Mouse (Mus musculus) forebrain, embryonic 11.5 days (tissue): ENCODE measurements around the gene Gsta4. TPM values are rescaled to one million over a fixed set of nuclear protein-coding genes. Genes with fewer than 3 reads are reported as not detected.
"Not testable (repeated sequence)": the region's sequence is repeated elsewhere in the genome, so short reads cannot be mapped to it uniquely, and the experiment has no call there.

Source experiments
- ATAC-seq: fragments of 200-750 bp; cut with Nextera tagmentation; replicated peaks from 2 replicates; pipeline ENCODE4 v1.8.0; 2017; ENCODE audit warnings: moderate TSS enrichment; ENCODE audit not compliant: low FRiP score
- DNase-seq: peaks from one replicate; pipeline ENCODE4 v3.0.0-alpha.2; 2017; ENCODE audit warnings: low spot score
- H3K27ac ChIP-seq: fragments of 300-500 bp; sonication (generic); 2 replicates; pipeline ENCODE4 v1.5.1; 2014; ENCODE audit warnings: low read depth, low read length
- H3K27me3 ChIP-seq: fragments of 300-500 bp; sonication (generic); 2 replicates; pipeline ENCODE4 v1.6.1; 2014; ENCODE audit warnings: mild to moderate bottlenecking, low read length, mixed read lengths; ENCODE audit not compliant: control insufficient read depth, insufficient read depth
- H3K36me3 ChIP-seq: fragments of 300-500 bp; sonication (generic); 2 replicates; pipeline ENCODE4 v1.6.1; 2014; ENCODE audit warnings: mild to moderate bottlenecking, low read length, moderate library complexity, mixed read lengths; ENCODE audit not compliant: control insufficient read depth, insufficient read depth
- H3K4me1 ChIP-seq: fragments of 300-500 bp; sonication (generic); replicated peaks from 2 replicates; pipeline ENCODE4 v1.6.1; 2014; ENCODE audit warnings: low read length, mixed read lengths; ENCODE audit not compliant: control insufficient read depth, insufficient read depth
- H3K4me2 ChIP-seq: fragments of 300-500 bp; sonication (generic); 2 replicates; pipeline ENCODE4 v1.6.1; 2014; ENCODE audit warnings: low read depth, mild to moderate bottlenecking, low read length, moderate library complexity, mixed read lengths; ENCODE audit not compliant: severe bottlenecking
- H3K4me3 ChIP-seq: fragments of 300-500 bp; sonication (generic); 2 replicates; pipeline ENCODE4 v1.5.1; 2014; ENCODE audit warnings: low read depth, low read length
- H3K9ac ChIP-seq: fragments of 300-500 bp; sonication (generic); 2 replicates; pipeline ENCODE4 v1.6.1; 2014; ENCODE audit warnings: low read length
- H3K9me3 ChIP-seq: fragments of 300-500 bp; sonication (generic); 2 replicates; pipeline ENCODE4 v1.6.1; 2016; ENCODE audit warnings: low read length, mixed read lengths; ENCODE audit not compliant: control insufficient read depth
- WGBS: fragments of 180-500 bp; shearing (Covaris S2); extraction: QIAGEN DNeasy Blood & Tissue Kit; methylation state at CpG from one replicate; pipeline ENCODE4 v1.1.7; 2014; 5-methylcytosine and 5-hydroxymethylcytosine counted together
- polyA plus RNA-seq: library from polyadenylated mRNA; unstranded; fragments of >200 nt; fragmentation: Nextera tagmentation; extraction: Ambion mirVana; gene quantifications from 2 replicates; pipeline ENCODE4 v1.2.1, GENCODE M21; 2014

Gsta4 gene
- polyA plus RNA-seq = 55.0 and 58.5 TPM in 2 replicates

- WGBS = 86% methylated on average over 4 of the region's 7 CpGs
- not testable (repeated sequence) for H3K4me1 ChIP-seq, H3K27ac ChIP-seq, H3K9me3 ChIP-seq, DNase-seq, H3K4me2 ChIP-seq, H3K36me3 ChIP-seq, H3K9ac ChIP-seq, ATAC-seq, H3K4me3 ChIP-seq, H3K27me3 ChIP-seq
Observed at GRCm38 (mm10) chr9:78182474-78182873, at the start of gene Gsta4. TSS of gene Gsta4 (plus strand) at chr9:78182774.

- Histone ChIP-seq H3K27ac (no peak overlapping the region), H3K4me3 (no peak overlapping the region), H3K27me3 (no peaks in the 10 kb centered on the region), H3K9me3 (no peaks in the 10 kb centered on the region), H3K4me1 (no peaks in the 10 kb centered on the region), H3K36me3 (peaks cover 11% of the 10 kb centered on the region; the same call in 1 of the 2 replicates), H3K9ac (no peak overlapping the region), H3K4me2 (no peak overlapping the region)
- ATAC-seq (no peak), DNase-seq (no peak)
- WGBS = 52% methylated on average over 7 of the region's 7 CpGs
Observed at GRCm38 (mm10) chr9:78135658-78136057, 46.9 kb upstream of the Gsta4 start.

- 91% methylated on average over 9 of the region's 9 CpGs for WGBS
- H3K4me3 ChIP-seq = no peak overlapping the region
- H3K27me3 ChIP-seq = no peaks in the 10 kb centered on the region
- H3K4me1 ChIP-seq = no peaks in the 10 kb centered on the region
- no peak overlapping the region for H3K27ac ChIP-seq
- no peak overlapping the region for H3K9ac ChIP-seq
- DNase-seq = no peak
- H3K9me3 ChIP-seq = no peaks in the 10 kb centered on the region; the same call in 1 of the 2 replicates
- no peak overlapping the region for H3K4me2 ChIP-seq
- peaks cover 14% of the 10 kb centered on the region for H3K36me3 ChIP-seq
- no peak for ATAC-seq
Observed at GRCm38 (mm10) chr9:78138044-78138676, 44.4 kb upstream of the Gsta4 start.

- Histone ChIP-seq H3K4me2 (no peak overlapping the region), H3K9ac (no peak overlapping the region), H3K27ac (no peak overlapping the region), H3K36me3 (peaks cover 14% of the 10 kb centered on the region), H3K9me3 (no peaks in the 10 kb centered on the region; the same call in 1 of the 2 replicates), H3K4me1 (no peaks in the 10 kb centered on the region), H3K27me3 (no peaks in the 10 kb centered on the region), H3K4me3 (no peak overlapping the region)
- ATAC-seq (no peak), DNase-seq (no peak)
- 90% methylated on average over 4 of the region's 4 CpGs for WGBS
Observed at GRCm38 (mm10) chr9:78139463-78139862, 43.1 kb upstream of the Gsta4 start.

- no peak overlapping the region for H3K4me3 ChIP-seq
- no peak overlapping the region for H3K27ac ChIP-seq
- H3K27me3 ChIP-seq = no peaks in the 10 kb centered on the region
- H3K4me1 ChIP-seq = no peaks in the 10 kb centered on the region
- DNase-seq (no peak), ATAC-seq (no peak)
- H3K36me3 ChIP-seq = peaks cover 10% of the 10 kb centered on the region
- no peaks in the 10 kb centered on the region; the same call in 1 of the 2 replicates for H3K9me3 ChIP-seq
- no peak overlapping the region for H3K4me2 ChIP-seq
- WGBS = 75% methylated on average over 4 of the region's 4 CpGs
- H3K9ac ChIP-seq = no peak overlapping the region
Observed at GRCm38 (mm10) chr9:78146099-78146498, 36.5 kb upstream of the Gsta4 start.

- no peaks in the 10 kb centered on the region for H3K27me3 ChIP-seq
- no peak overlapping the region for H3K4me3 ChIP-seq
- ATAC-seq = no peak
- no peaks in the 10 kb centered on the region; the same call in 1 of the 2 replicates for H3K9me3 ChIP-seq
- H3K9ac ChIP-seq = no peak overlapping the region
- WGBS = 71% methylated on average over 6 of the region's 6 CpGs
- peaks cover 8% of the 10 kb centered on the region for H3K36me3 ChIP-seq
- DNase-seq = no peak
- no peak overlapping the region for H3K4me2 ChIP-seq
- H3K27ac ChIP-seq = no peak overlapping the region
- no peaks in the 10 kb centered on the region for H3K4me1 ChIP-seq
Observed at GRCm38 (mm10) chr9:78146627-78147026, 35.9 kb upstream of the Gsta4 start.

GRCm38 (mm10) chr9:78148149-78148548, 34.4 kb upstream of the Gsta4 start:
- ATAC-seq = no peak
- Histone ChIP-seq H3K27me3 (no peaks in the 10 kb centered on the region), H3K27ac (no peak overlapping the region), H3K4me1 (no peaks in the 10 kb centered on the region), H3K4me3 (no peak overlapping the region), H3K9me3 (no peaks in the 10 kb centered on the region), H3K9ac (no peak overlapping the region), H3K36me3 (no peaks in the 10 kb centered on the region; the same call in 1 of the 2 replicates), H3K4me2 (no peak overlapping the region)
- WGBS = 91% methylated on average over 6 of the region's 6 CpGs
- DNase-seq = no peak

- not testable (repeated sequence) for H3K4me3 ChIP-seq, H3K4me2 ChIP-seq, H3K36me3 ChIP-seq, H3K27me3 ChIP-seq, DNase-seq, H3K4me1 ChIP-seq, H3K9ac ChIP-seq, ATAC-seq, H3K9me3 ChIP-seq, H3K27ac ChIP-seq
- 92% methylated on average over 2 of the region's 2 CpGs for WGBS
Observed at GRCm38 (mm10) chr9:78149770-78150169, 32.8 kb upstream of the Gsta4 start.
